In genomic region chr6:48047450-48048351, GRCm38 (mm10) we compare ENCODE assay signal across 8 mouse cellular contexts. TPM values are rescaled to one million over a fixed set of nuclear protein-coding genes. Genes with fewer than 3 reads are reported as not detected.
DNase-seq lines count a peak whose midpoint lies in the region; ATAC-seq and TF ChIP-seq lines count a peak whose summit lies in the region.

No protein-coding gene starts in this region.

- peak; percentile 35 for ATAC-seq in frontal cortex, adult (ENCODE audit: low TSS enrichment)
- peak; percentile 20; the same call in 1 of the 2 replicates for ATAC-seq in megakaryocyte, adult 5-6 weeks (ENCODE audit: poor library complexity, severe bottlenecking)

- TF ChIP-seq POLR2A in bone marrow macrophage, adult 2 months (IDR thresholded peaks at IDR 0.05; ENCODE audit: borderline replicate concordance, low read depth, low read length): no peak
- TF ChIP-seq POLR2A in embryonic fibroblast, embryonic 13.5 days (IDR thresholded peaks at IDR 0.05; ENCODE audit: low read depth, low read length): no peak

- H3K4me3 ChIP-seq in bone marrow macrophage, adult 2 months (ENCODE audit: insufficient read depth, low read length): peak overlapping the region; percentile 94
- peak overlapping the region; percentile 72 for H3K4me3 ChIP-seq in embryonic fibroblast, embryonic 13.5 days (ENCODE audit: insufficient read depth, low read length)

- no peak for DNase-seq in frontal cortex, adult 2 months (ENCODE audit: extremely low spot score in 1 of 2, low spot score in 1 of 2)
- DNase-seq in heart, postnatal 14 days: peak; percentile 38 to 54
- peak; percentile 54 to 68 for DNase-seq in kidney, postnatal 4 days
- DNase-seq in right cerebral cortex, postnatal 25 days: peak; percentile 43

- peaks cover 18% of the 10 kb centered on the region for H3K4me1 ChIP-seq in bone marrow macrophage, adult 2 months (ENCODE audit: control insufficient read depth, insufficient read depth, low read length)
- peaks cover 5% of the 10 kb centered on the region; the same call in 1 of the 2 replicates for H3K4me1 ChIP-seq in embryonic fibroblast, embryonic 13.5 days (ENCODE audit: control insufficient read depth, insufficient read depth, low read length)

- TF ChIP-seq CTCF in bone marrow macrophage, adult 2 months (IDR thresholded peaks at IDR 0.05; ENCODE audit: low read depth, low read length): no peak
- TF ChIP-seq CTCF in embryonic fibroblast, embryonic 13.5 days (IDR thresholded peaks at IDR 0.05; ENCODE audit: borderline replicate concordance, insufficient read depth, low read length): no peak

- 0 out of 2 replicates have a peak overlapping the region, but pooled peaks have one; percentile 11 for H3K27ac ChIP-seq in bone marrow macrophage, adult 2 months (ENCODE audit: insufficient read depth, low read depth, low read length)
- peak overlapping the region; percentile 43 for H3K27ac ChIP-seq in embryonic fibroblast, embryonic 13.5 days (ENCODE audit: insufficient read depth, low read length)

- intact Hi-C loops in heart, postnatal 14 days (cut with DNase I): loop anchor here (5.0 kb wide), 1 partner anchor 40 kb away; the partner anchor contains the start of gene Zfp746

RNA-seq across cellular contexts. Expression of gene Zfp777, which starts 1.0 kb away (rescaled TPM):
- 22.9 and 23.1 TPM in 2 replicates for polyA plus RNA-seq in frontal cortex, adult 2 months (2012; rRNA removed)
- 8.6 and 9.3 TPM in 2 replicates for polyA plus RNA-seq in bone marrow macrophage, adult 2 months (2012; ENCODE audit: insufficient read depth, insufficient read length, missing spikeins)
- polyA plus RNA-seq in embryonic fibroblast, embryonic 13.5 days (2011; ENCODE audit: insufficient read length, low read depth, missing spikeins): 26.4 and 28.1 TPM in 2 replicates
- total RNA-seq in heart, postnatal 14 days (2021): 10 to 100 TPM; 15.5 to 17.0 TPM
- 5.3 and 5.9 TPM in 2 replicates for total RNA-seq in megakaryocyte, adult 5-6 weeks (2015)
- 8.9 and 9.7 TPM in 2 replicates for total RNA-seq in megakaryocyte, adult 5-6 weeks (2017)

RNA-seq across cellular contexts. Expression of gene Zfp746, which starts 38.7 kb away (rescaled TPM):
- 29.6 and 29.9 TPM in 2 replicates for polyA plus RNA-seq in frontal cortex, adult 2 months (2012; rRNA removed)
- polyA plus RNA-seq in bone marrow macrophage, adult 2 months (2012; ENCODE audit: insufficient read depth, insufficient read length, missing spikeins): 15.3 and 15.8 TPM in 2 replicates
- polyA plus RNA-seq in embryonic fibroblast, embryonic 13.5 days (2011; ENCODE audit: insufficient read length, low read depth, missing spikeins): 19.2 and 21.1 TPM in 2 replicates
- 10 to 100 TPM; 13.9 to 15.1 TPM for total RNA-seq in heart, postnatal 14 days (2021)
- total RNA-seq in megakaryocyte, adult 5-6 weeks (2015): 24.1 and 28.7 TPM in 2 replicates
- total RNA-seq in megakaryocyte, adult 5-6 weeks (2017): 14.9 and 20.9 TPM in 2 replicates

Comparison
In these comparisons a context has a peak if more than half of its experiments do, and no peak if none do; other contexts are left out.
1. DNase-seq: peak in heart, postnatal 14 days (2 of 2), kidney, postnatal 4 days (2 of 2) and right cerebral cortex, postnatal 25 days (single experiment); none in frontal cortex, adult 2 months (0 of 2).